Mouse (Mus musculus) myocyte (in vitro differentiated cells): Measurements from ENCODE around the gene Mybpc1.

Experiments
- CEBPB ChIP-seq: IDR thresholded peaks from 2 replicates; pipeline ENCODE4 v1.6.1; 2011; ENCODE audit warnings: mild to moderate bottlenecking, moderate library complexity; ENCODE audit not compliant: poor library complexity, insufficient read depth, severe bottlenecking
- E2F4 ChIP-seq: IDR thresholded peaks from one replicate; pipeline ENCODE4 v1.6.1; 2011; ENCODE audit warnings: mild to moderate bottlenecking, control low read depth, moderate library complexity; ENCODE audit not compliant: insufficient read depth
- MAX ChIP-seq: IDR thresholded peaks from one replicate; pipeline ENCODE4 v1.6.1; 2011; ENCODE audit warnings: low read depth, mild to moderate bottlenecking, control low read depth
- MYOD1 ChIP-seq, 3 experiments: IDR thresholded peaks; one replicate each; pipeline ENCODE4 v1.6.1; 2011; ENCODE audit warnings: control low read depth in 2 of 3, low read depth in 2 of 3, mild to moderate bottlenecking in 2 of 3, moderate library complexity in 1 of 3; ENCODE audit not compliant: insufficient read length in 2 of 3, control insufficient read depth in 1 of 3
- MYOG ChIP-seq, 3 experiments: IDR thresholded peaks; one replicate each; pipeline ENCODE4 v1.6.1; 2011; ENCODE audit warnings: control low read depth in 2 of 3, low read depth in 2 of 3, mild to moderate bottlenecking in 2 of 3; ENCODE audit not compliant: insufficient read length in 2 of 3, control insufficient read depth in 1 of 3, insufficient read depth in 1 of 3
- POLR2A ChIP-seq: IDR thresholded peaks from one replicate; pipeline ENCODE4 v1.6.1; 2011; ENCODE audit warnings: low read depth, mild to moderate bottlenecking, control low read depth, moderate library complexity; ENCODE audit not compliant: insufficient read length
- POLR2AphosphoS2 ChIP-seq: IDR thresholded peaks from one replicate; pipeline ENCODE4 v1.6.1; 2011; ENCODE audit warnings: low read depth, control low read depth; ENCODE audit not compliant: insufficient read length
- SRF ChIP-seq: IDR thresholded peaks from one replicate; pipeline ENCODE4 v1.6.1; 2011; ENCODE audit warnings: low read depth; ENCODE audit not compliant: control insufficient read depth, insufficient read length
- TCF12 ChIP-seq: IDR thresholded peaks from one replicate; pipeline ENCODE4 v1.6.1; 2011; ENCODE audit warnings: mild to moderate bottlenecking, control low read depth; ENCODE audit not compliant: poor library complexity, insufficient read depth, severe bottlenecking
- TCF3 ChIP-seq: IDR thresholded peaks from one replicate; pipeline ENCODE4 v1.6.1; 2011; ENCODE audit warnings: low read depth, control low read depth; ENCODE audit not compliant: insufficient read length
- USF1 ChIP-seq: IDR thresholded peaks from one replicate; pipeline ENCODE4 v1.6.1; 2011; ENCODE audit warnings: low read depth, mild to moderate bottlenecking, control low read depth, moderate library complexity

DNA sequence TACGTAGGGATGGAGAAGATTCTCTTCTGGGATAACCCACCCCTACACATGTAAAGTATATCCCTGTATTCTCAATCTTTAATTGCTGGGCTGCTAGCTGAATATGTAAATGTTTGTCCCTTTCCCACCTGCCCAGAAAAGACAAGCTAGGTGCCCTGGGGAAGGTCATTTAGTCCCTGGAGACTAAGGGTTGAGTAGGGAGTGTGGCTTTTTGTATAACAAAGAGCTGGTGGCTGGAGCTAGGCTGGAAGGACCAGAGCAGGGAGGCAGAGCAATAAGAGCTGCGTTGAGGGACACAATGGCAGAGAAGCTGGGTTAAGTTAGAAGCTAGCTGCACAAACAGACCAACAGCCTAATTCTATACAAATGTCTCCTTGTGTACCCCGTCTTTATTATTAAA lies 21.2 kb upstream of the Mybpc1 start:
- TF ChIP-seq MYOD1 (IDR thresholded peaks at IDR 0.05; ENCODE audit: control insufficient read depth in 1 of 3, insufficient read length in 2 of 3, low read depth in 2 of 3) = no peak
- TF ChIP-seq TCF3 = no peak
- no peak for TF ChIP-seq CEBPB
- TF ChIP-seq SRF = no peak
- no peak for TF ChIP-seq POLR2A
- no peak for TF ChIP-seq TCF12
- no peak for TF ChIP-seq POLR2AphosphoS2
- no peak for TF ChIP-seq MAX
- no peak for TF ChIP-seq USF1
- no peak for TF ChIP-seq MYOG (IDR thresholded peaks at IDR 0.05; ENCODE audit: control insufficient read depth in 1 of 3, insufficient read depth in 1 of 3, insufficient read length in 2 of 3, low read depth in 2 of 3)
- TF ChIP-seq E2F4 = no peak
